23 mouse cellular contexts compared by ENCODE assay signal in genomic region chr1:20795178-20795577, GRCm38 (mm10). TPM values are rescaled to one million over a fixed set of nuclear protein-coding genes. Genes with fewer than 3 reads are reported as not detected.
DNase-seq lines count a peak whose midpoint lies in the region; ATAC-seq lines count a peak whose summit lies in the region.
"Had no signal": no experiment of that assay in that cellular context is flagged by ENCODE, and none has a peak within 500 bp of the region (broad histone marks: within the 10 kb centered on the region; RNA-seq: fewer than 3 reads in every experiment).

No protein-coding gene starts in this region.

- H3K9ac ChIP-seq in liver, embryonic 12.5 days: no peak overlapping the region
- no peak overlapping the region for H3K9ac ChIP-seq in liver, embryonic 16.5 days (ENCODE audit: low read depth, low read length)
- H3K9ac ChIP-seq in midbrain, embryonic 16.5 days (ENCODE audit: low read depth, low read length): no peak overlapping the region
- H3K9ac ChIP-seq in heart, embryonic 11.5 days (ENCODE audit: low read depth, low read length): no peak overlapping the region
- H3K9ac ChIP-seq: embryonic facial prominence, embryonic 15.5 days; hindbrain, embryonic 12.5 days had no signal

- H3K27me3 ChIP-seq in liver, embryonic 12.5 days (replicated peaks): no peaks in the 10 kb centered on the region
- H3K27me3 ChIP-seq in liver, embryonic 16.5 days (ENCODE audit: control insufficient read depth, insufficient read depth, low read depth, low read length): no peaks in the 10 kb centered on the region
- no peaks in the 10 kb centered on the region for H3K27me3 ChIP-seq in midbrain, embryonic 16.5 days (ENCODE audit: control insufficient read depth, insufficient read depth, low read depth, low read length)
- no peaks in the 10 kb centered on the region for H3K27me3 ChIP-seq in heart, embryonic 11.5 days (ENCODE audit: control insufficient read depth, insufficient read depth, low read length)
- H3K27me3 ChIP-seq: embryonic facial prominence, embryonic 15.5 days; hindbrain, embryonic 12.5 days had no signal

- H3K4me2 ChIP-seq in liver, embryonic 12.5 days: 0 out of 2 replicates have a peak overlapping the region, but pooled peaks have one; percentile 19
- no peak overlapping the region for H3K4me2 ChIP-seq in liver, embryonic 16.5 days (ENCODE audit: low read depth, low read length)
- no peak overlapping the region for H3K4me2 ChIP-seq in midbrain, embryonic 16.5 days (ENCODE audit: low read length)
- no peak overlapping the region for H3K4me2 ChIP-seq in heart, embryonic 11.5 days
- H3K4me2 ChIP-seq: embryonic facial prominence, embryonic 15.5 days; hindbrain, embryonic 12.5 days had no signal

- H3K27ac ChIP-seq in liver, embryonic 12.5 days: no peak overlapping the region
- H3K27ac ChIP-seq in liver, embryonic 16.5 days (ENCODE audit: low read length): no peak overlapping the region
- no peak overlapping the region for H3K27ac ChIP-seq in midbrain, embryonic 16.5 days (ENCODE audit: low read length)
- no peak overlapping the region for H3K27ac ChIP-seq in heart, embryonic 11.5 days (ENCODE audit: low read depth, low read length)
- H3K27ac ChIP-seq: embryonic facial prominence, embryonic 15.5 days; forebrain, embryonic 10.5 days; gastrocnemius, adult 2 months; hindbrain, embryonic 12.5 days had no signal

- WGBS in liver, embryonic 12.5 days (ENCODE audit: insufficient replicate concordance): 47% methylated on average over 5 of the region's 5 CpGs
- WGBS in liver, embryonic 16.5 days (ENCODE audit: insufficient replicate concordance): 49% methylated on average over 5 of the region's 5 CpGs
- WGBS in midbrain, embryonic 16.5 days: 93% methylated on average over 5 of the region's 5 CpGs
- WGBS in heart, embryonic 11.5 days (ENCODE audit: insufficient replicate concordance): 85% methylated on average over 5 of the region's 5 CpGs

- no peak overlapping the region for H3K4me3 ChIP-seq in liver, embryonic 12.5 days
- no peak overlapping the region for H3K4me3 ChIP-seq in liver, embryonic 16.5 days (ENCODE audit: low read depth, low read length)
- H3K4me3 ChIP-seq in midbrain, embryonic 16.5 days (ENCODE audit: low read depth, low read length): no peak overlapping the region
- H3K4me3 ChIP-seq in heart, embryonic 11.5 days (ENCODE audit: low read depth, low read length): no peak overlapping the region
- H3K4me3 ChIP-seq: embryonic facial prominence, embryonic 15.5 days; erythroblast, embryonic 14.5 days; forebrain, embryonic 10.5 days; gastrocnemius, adult 2 months; hindbrain, embryonic 12.5 days had no signal

- H3K4me1 ChIP-seq in liver, embryonic 12.5 days: peaks cover 17% of the 10 kb centered on the region
- H3K4me1 ChIP-seq in liver, embryonic 16.5 days (ENCODE audit: control insufficient read depth, low read depth, low read length): no peaks in the 10 kb centered on the region; the same call in 1 of the 2 replicates
- no peaks in the 10 kb centered on the region for H3K4me1 ChIP-seq in midbrain, embryonic 16.5 days (ENCODE audit: control insufficient read depth, insufficient read depth, low read length)
- no peaks in the 10 kb centered on the region for H3K4me1 ChIP-seq in heart, embryonic 11.5 days (ENCODE audit: control insufficient read depth, insufficient read depth, low read length)
- H3K4me1 ChIP-seq: embryonic facial prominence, embryonic 15.5 days; forebrain, embryonic 10.5 days; hindbrain, embryonic 12.5 days had no signal

- peak; percentile 39 for DNase-seq in c-Kit-positive CD71-positive TER-119-positive erythroid progenitor cells, embryonic 14.5 days (ENCODE audit: low spot score)
- DNase-seq in thymus, postnatal 25 days: no peak
- DNase-seq: adrenal gland, postnatal 25 days; cerebellum, adult 11 months; cerebellum, adult 8-10 months; cerebellum, postnatal 14 days; embryo, embryonic 11 days; gastrocnemius, adult 2 months; gastrocnemius, postnatal 36 days; heart, adult 11 months; heart, postnatal 10 days; heart, postnatal 4 days had no signal

- ATAC-seq in liver, embryonic 12.5 days: peak; percentile 87
- peak; percentile 66; the same call in 1 of the 2 replicates for ATAC-seq in liver, embryonic 16.5 days (ENCODE audit: low read depth)
- ATAC-seq in midbrain, embryonic 16.5 days: no peak
- ATAC-seq in heart, embryonic 11.5 days (replicated peaks; ENCODE audit: insufficient number of reproducible peaks, low FRiP score, low TSS enrichment): no peak
- ATAC-seq: forebrain, embryonic 14.5 days; hindbrain, embryonic 16.5 days had no signal

- peaks cover 26% of the 10 kb centered on the region for H3K36me3 ChIP-seq in liver, embryonic 12.5 days
- H3K36me3 ChIP-seq in liver, embryonic 16.5 days (ENCODE audit: control insufficient read depth, insufficient read depth): peaks cover 10% of the 10 kb centered on the region
- H3K36me3 ChIP-seq in midbrain, embryonic 16.5 days (ENCODE audit: control insufficient read depth, insufficient read depth, low read length): no peaks in the 10 kb centered on the region
- H3K36me3 ChIP-seq in heart, embryonic 11.5 days (ENCODE audit: control insufficient read depth, insufficient read depth, low read length): no peaks in the 10 kb centered on the region; the same call in 1 of the 2 replicates
- H3K36me3 ChIP-seq: hindbrain, embryonic 12.5 days had no signal

- H3K9me3 ChIP-seq in liver, embryonic 12.5 days (replicated peaks): no peaks in the 10 kb centered on the region
- H3K9me3 ChIP-seq in liver, embryonic 16.5 days (replicated peaks; ENCODE audit: control insufficient read depth, low read length): no peaks in the 10 kb centered on the region
- no peaks in the 10 kb centered on the region for H3K9me3 ChIP-seq in midbrain, embryonic 16.5 days (replicated peaks; ENCODE audit: control insufficient read depth, low read length, poor library complexity, severe bottlenecking)
- no peaks in the 10 kb centered on the region for H3K9me3 ChIP-seq in heart, embryonic 11.5 days (replicated peaks; ENCODE audit: control insufficient read depth, low read length)
- H3K9me3 ChIP-seq: embryonic facial prominence, embryonic 15.5 days; forebrain, embryonic 10.5 days; hindbrain, embryonic 12.5 days had no signal

RNA-seq across cellular contexts. Expression of gene Il17f, which starts 4.8 kb away (rescaled TPM):
- 0.23 TPM in 1 of 2 replicates, not detected in the other for polyA plus RNA-seq in liver, embryonic 12.5 days (2016; fragmentation: Nextera tagmentation; extraction: Ambion mirVana)
- polyA plus RNA-seq in liver, embryonic 16.5 days (2015; fragmentation: Nextera tagmentation; extraction: Ambion mirVana): not detected in 2 replicates
- not detected in 2 replicates for polyA plus RNA-seq in midbrain, embryonic 16.5 days (2015; fragmentation: Nextera tagmentation; extraction: Ambion mirVana)
- not detected in 2 replicates for polyA plus RNA-seq in heart, embryonic 11.5 days (2014; fragmentation: Nextera tagmentation; extraction: Ambion mirVana)
- polyA plus RNA-seq: embryonic facial prominence, embryonic 11.5 days; embryonic facial prominence, embryonic 15.5 days; erythroblast, embryonic 14.5 days; forebrain, embryonic 14.5 days; hindbrain, embryonic 16.5 days had no signal

RNA-seq across cellular contexts. Expression of gene Mcm3, which starts 24.9 kb away (rescaled TPM):
- 203 and 204 TPM in 2 replicates for polyA plus RNA-seq in liver, embryonic 12.5 days (2016; fragmentation: Nextera tagmentation; extraction: Ambion mirVana)
- 116 and 117 TPM in 2 replicates for polyA plus RNA-seq in liver, embryonic 16.5 days (2015; fragmentation: Nextera tagmentation; extraction: Ambion mirVana)
- 12.2 and 19.0 TPM in 2 replicates for polyA plus RNA-seq in midbrain, embryonic 16.5 days (2015; fragmentation: Nextera tagmentation; extraction: Ambion mirVana)
- 142 and 153 TPM in 2 replicates for polyA plus RNA-seq in heart, embryonic 11.5 days (2014; fragmentation: Nextera tagmentation; extraction: Ambion mirVana)

Comparison
In these comparisons a context has a peak if more than half of its experiments do, and no peak if none do; other contexts are left out.
1. ATAC-seq: peak in liver, embryonic 12.5 days (single experiment) and liver, embryonic 16.5 days (single experiment); none in midbrain, embryonic 16.5 days (single experiment) and heart, embryonic 11.5 days (single experiment).